Mouse (Mus musculus) cortical plate, adult 2 months (tissue): ENCODE results near the gene Kdm2b.

Experiments
- CTCF ChIP-seq: fragments of 200-500 bp; IDR thresholded peaks from 2 replicates; pipeline ENCODE4 v1.5.1; 2011; ENCODE audit warnings: mild to moderate bottlenecking, control low read depth, low read length; ENCODE audit not compliant: insufficient read depth; ENCODE audit errors: extremely low read depth
- POLR2A ChIP-seq: fragments of 200-500 bp; IDR thresholded peaks from 2 replicates; pipeline ENCODE4 v1.6.1; 2011; ENCODE audit warnings: mild to moderate bottlenecking, low read length, control low read depth; ENCODE audit not compliant: insufficient read depth; ENCODE audit errors: extremely low read depth

DNA sequence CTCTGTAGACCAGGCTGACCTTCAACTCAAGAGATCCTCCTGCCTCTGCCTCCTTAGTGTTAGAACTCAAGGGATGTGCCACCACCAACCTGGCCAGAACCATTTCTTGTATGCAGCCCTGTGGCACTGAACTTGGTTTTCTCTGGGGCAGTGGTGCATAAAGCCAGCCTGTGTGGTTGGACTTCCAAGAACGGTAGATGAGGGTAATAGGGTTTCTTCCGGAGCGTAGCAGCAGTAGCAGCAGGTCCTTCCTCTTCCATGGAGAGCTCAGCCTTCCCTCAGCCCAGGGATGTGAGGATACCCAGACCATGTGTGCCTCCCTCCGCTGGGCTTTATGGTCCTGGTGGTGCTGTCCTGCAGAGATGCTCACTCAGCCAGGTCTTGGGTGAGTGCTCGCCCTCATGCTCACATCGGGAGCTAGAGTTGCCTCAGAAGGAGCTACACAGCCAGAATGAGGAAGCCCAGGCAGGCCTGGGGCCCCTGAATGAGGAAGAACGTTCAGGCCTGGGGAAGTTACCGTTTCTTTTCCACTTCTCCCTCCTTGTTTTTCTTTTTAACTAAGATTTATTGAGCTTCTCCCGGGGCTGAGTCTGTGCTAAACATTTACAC lies 35.4 kb upstream of the Kdm2b start:
- TF ChIP-seq POLR2A (no peak), CTCF (no peak)
